Mouse (Mus musculus) embryo, embryonic 11 days (tissue): Measurements from ENCODE around the gene Slit3.

Source experiments
- DNase-seq: peaks from one replicate; pipeline ENCODE4 v3.0.0-alpha.2; 2015

Slit3 gene

DNA sequence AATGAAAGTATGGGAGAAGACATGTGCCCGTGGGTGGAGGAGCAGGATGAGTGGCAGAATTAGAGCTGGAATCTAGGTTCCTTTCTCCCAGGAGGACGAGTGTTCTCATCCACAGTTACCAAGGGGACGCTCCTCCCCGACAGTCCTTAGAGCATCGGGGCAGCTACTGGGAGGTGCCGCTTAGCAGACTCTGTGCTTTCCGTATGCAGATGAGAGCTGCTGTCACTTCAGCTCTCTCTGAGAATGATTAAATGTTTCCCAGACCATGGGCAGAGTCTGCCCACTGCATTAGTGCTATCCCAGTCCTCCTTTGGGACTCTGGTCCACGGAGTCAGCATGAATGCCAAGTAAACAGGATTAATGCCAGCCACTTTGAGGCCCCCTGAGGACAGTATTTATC is 359.1 kb downstream of the Slit3 start:
- DNase-seq, result peak; percentile 56

- no peak for DNase-seq
These were observed 360.8 kb downstream of the Slit3 start for GRCm38 (mm10) chr11:35481611-35482363.

- no peak for DNase-seq
These were observed 366.9 kb downstream of the Slit3 start for GRCm38 (mm10) chr11:35487966-35488365.

DNA sequence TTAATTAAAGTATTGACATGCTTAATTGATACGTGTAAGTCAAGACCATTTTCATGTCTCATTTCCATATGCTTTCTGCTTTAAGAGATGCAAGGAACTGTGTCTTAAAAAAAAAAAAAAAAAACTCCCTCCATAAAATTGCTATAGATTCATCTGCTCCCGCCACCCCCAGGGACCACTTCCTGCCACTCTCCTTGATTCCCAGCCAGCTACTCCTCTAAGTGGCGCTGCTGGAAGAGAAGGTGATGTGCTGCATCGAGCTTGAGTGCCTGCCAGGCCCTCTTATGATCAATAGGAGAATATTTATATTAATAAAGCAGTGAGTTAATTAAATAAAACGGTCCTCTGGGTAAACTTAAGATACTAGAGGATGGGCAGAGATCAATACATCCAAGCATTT is 370.7 kb downstream of the Slit3 start:
- DNase-seq, result peak; percentile 22

GRCm38 (mm10) chr11:35496874-35497273 is 375.9 kb downstream of the Slit3 start:
- DNase-seq, result no peak

DNA sequence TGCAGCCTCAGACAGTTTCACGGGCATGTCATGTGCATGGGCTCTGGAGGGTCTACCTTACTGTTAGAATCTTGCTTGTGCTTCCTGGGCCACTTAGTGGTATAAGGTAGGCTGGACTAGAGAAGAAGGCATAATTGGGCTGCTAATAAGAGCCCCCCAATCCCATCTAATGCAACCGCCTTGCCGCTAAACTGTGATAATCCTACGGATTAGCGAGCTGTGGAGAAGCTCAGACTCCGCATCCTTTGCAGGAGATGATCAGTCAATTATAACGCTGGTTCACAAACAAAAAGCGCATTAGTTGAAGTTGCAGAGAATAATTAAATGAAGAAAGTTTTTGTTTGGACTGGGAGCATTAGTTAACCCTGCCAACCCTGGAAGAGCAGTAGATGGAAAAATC is 376.9 kb downstream of the Slit3 start:
- no peak for DNase-seq

GRCm38 (mm10) chr11:35502128-35502527 is 381.1 kb downstream of the Slit3 start:
- no peak for DNase-seq

GRCm38 (mm10) chr11:35504051-35504450 is 383.0 kb downstream of the Slit3 start:
- DNase-seq, result no peak

GRCm38 (mm10) chr11:35504916-35505315 is 383.9 kb downstream of the Slit3 start:
- no peak for DNase-seq

GRCm38 (mm10) chr11:35505316-35505715 is 384.3 kb downstream of the Slit3 start:
- DNase-seq, result no peak

DNA sequence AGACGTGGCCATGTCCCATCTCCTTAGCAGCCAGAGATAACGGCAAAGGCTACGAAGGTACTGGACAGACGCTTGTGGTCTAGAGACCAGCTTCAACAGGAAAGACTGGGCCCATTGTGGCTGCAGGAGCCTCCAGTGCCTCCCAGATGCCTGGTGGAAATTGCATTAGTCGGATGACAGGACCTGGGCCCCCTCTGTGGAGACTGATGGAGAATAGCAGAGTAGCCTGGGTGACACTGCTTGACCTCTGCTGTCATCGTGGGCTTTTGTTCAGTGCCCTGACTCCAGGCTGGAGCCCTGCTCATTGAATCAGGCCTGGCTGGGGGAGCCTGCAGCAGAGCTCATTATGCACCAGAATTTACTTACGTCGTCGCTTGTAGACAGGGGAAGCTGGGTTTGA is 384.8 kb downstream of the Slit3 start:
- peak; percentile 83 for DNase-seq

DNA sequence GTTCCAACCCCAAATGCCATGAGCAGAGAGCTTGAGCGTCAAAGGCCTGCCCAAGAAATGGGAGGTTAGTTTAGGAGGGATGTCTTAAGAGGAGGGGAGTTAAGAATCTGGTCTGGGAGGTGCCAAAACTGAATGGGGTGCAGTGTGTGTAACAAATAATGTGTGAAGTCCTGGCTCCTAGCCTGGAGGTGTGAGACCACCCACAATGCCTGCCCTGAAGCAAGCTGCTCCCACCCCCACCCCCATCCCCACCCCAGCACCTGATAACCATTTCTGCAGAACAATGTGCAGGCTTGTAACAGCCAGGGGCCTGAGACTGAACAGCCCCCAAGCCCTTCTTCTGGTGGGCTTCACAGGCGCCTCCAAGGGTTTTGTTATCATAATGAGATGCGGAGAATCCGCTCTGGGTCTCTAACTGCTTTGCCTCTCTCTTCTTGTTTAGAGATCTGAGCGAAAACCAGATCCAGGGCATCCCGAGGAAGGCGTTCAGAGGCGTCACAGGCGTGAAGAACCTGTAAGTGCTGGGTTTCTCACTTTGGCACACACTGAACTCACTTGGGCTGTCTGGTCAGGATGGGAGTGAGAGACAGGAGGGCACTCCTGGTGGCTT is 386.9 kb downstream of the Slit3 start:
- peak; percentile 50 for DNase-seq

DNA sequence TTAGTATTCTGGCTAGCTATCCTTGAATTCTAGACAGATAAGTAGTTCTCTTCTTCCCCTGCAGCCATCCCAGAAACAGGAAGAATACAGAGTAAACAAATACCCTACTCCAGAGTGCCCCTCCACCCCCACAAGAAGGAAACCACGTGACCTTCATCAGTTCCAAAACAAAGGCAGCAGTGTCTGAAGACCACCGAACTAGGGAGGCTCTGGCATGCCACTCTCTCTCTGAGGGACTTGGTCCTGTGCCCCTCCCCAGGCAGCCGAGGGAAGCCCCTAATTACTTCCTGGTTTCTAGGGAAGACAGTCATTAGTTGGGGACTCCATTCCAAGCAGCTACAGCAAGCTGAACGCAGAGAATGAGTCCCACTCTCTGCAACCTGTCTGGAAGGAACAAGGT is 391.7 kb downstream of the Slit3 start:
- peak; percentile 67 for DNase-seq

DNA sequence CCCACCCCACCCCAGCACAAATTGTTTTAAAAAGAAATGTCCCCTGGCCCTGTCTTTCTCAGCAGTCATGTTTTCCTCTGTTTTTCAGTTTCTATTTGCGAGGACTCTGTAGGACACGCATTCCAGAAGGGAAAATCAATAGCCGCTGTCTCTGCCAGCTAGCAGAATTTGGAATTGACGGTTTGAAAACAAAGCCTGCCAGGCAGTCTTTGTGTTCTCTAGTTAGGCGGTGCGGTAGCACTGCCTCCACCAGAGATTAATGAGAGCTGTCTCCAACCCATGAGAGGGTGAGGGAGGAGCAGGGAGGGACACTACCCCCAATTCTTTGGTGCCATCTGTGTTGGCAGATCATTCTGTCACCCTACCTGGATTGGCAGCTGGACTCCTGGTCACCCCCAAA is 392.3 kb downstream of the Slit3 start:
- peak; percentile 54 for DNase-seq

DNA sequence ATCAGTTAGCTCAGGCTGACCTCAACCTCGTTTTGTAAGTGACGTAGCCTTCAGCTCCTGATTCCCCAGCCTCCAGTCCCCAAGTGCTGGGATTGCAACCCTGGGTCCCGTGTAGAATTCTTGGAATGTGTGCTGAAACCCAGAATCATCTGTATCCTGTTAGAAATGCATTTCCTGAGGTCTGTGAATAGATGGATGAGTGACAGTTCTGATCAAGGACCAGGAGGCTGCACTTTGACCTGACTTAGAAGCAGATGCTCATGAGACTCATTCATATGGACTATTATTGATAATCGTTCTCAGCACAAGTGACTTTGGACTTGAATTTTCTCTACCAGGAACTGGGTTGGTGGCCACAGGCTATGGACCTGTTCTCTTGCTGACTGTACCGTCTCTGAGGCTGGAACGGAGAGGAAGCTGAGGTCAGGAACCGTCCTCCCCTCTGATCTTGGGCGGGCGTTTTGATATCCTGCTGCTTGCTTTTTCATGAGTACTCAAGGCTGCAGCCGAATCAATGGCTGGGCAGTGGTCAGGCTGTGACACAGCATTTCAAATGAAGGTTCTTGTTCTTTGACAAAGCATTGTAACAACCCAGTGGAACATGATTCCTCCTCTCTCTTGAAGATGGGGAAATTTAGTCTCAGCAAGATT is 401.9 kb downstream of the Slit3 start:
- DNase-seq, result no peak

DNA sequence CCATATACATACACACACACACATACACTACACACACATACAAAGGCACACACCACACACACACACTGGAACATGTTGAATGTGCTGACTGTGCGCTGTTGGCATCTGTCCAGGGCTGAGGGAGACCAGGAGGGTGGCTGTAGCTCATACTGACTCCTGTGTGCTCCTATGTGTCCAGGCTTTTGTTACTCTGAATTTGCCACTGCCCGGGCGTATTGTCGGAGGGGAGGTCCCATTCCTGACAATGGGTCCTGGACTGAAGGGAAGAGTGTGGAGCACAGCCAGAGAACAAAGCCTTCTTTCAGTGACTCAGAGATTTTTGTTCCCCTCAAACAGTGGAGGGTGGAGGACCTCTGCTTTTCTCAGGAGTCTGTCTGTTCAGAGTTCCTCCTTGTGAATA is 402.7 kb downstream of the Slit3 start:
- DNase-seq, result no peak

- no peak for DNase-seq
These were observed 405.3 kb downstream of the Slit3 start for GRCm38 (mm10) chr11:35526219-35526762.

- DNase-seq, result no peak
These were observed 406.9 kb downstream of the Slit3 start for GRCm38 (mm10) chr11:35527816-35528462.

DNA sequence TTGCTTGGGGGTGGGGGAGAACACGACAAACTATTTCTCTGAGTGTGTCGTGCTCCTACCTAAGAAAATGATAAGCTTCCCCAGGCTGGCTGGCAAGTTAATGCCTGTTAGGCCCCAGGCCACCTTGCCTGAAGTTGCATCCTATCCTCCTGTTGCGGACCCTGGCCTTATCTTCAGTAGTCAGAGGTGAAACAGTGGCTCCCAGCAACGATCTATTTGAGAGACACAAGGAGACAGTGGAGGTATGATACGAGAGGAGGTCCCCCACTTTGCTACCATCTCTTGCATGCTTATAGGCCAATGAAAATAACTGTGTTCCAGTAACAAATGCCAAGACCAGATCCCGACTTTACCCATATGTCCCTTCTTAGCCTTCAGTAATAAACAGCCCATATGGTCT is 414.0 kb downstream of the Slit3 start:
- no peak for DNase-seq

GRCm38 (mm10) chr11:35537128-35538088 is 416.4 kb downstream of the Slit3 start:
- peak; percentile 63 for DNase-seq

GRCm38 (mm10) chr11:35542731-35543130 is 421.7 kb downstream of the Slit3 start:
- DNase-seq, result no peak
